Mouse (Mus musculus) urinary bladder, adult 18-20 months (tissue): Measurements from ENCODE around the gene Slc25a24.

Source experiments
- DNase-seq, 2 experiments: peaks; one replicate each; pipeline ENCODE4 v3.0.0; 2022; ENCODE audit warnings: low spot score in 2 of 2, mixed read lengths in 2 of 2

Slc25a24 gene

GRCm38 (mm10) chr3:109122641-109123530 lies at the start of gene Slc25a24:
Gene Slc25a24, plus strand, starts transcription at chr3:109123149.
- peak; percentile 41 to 69 for DNase-seq

GRCm38 (mm10) chr3:109080169-109080568 lies 42.8 kb upstream of the Slc25a24 start, which contains the start of gene Slc25a54:
Gene Slc25a54, plus strand, starts transcription at chr3:109080469.
- no peak for DNase-seq

GRCm38 (mm10) chr3:109084418-109084817 lies 38.5 kb upstream of the Slc25a24 start:
- DNase-seq: no peak

- DNase-seq: no peak
Observed at GRCm38 (mm10) chr3:109088460-109088859, 34.5 kb upstream of the Slc25a24 start.

GRCm38 (mm10) chr3:109104702-109105101 lies 18.2 kb upstream of the Slc25a24 start:
- no peak for DNase-seq

GRCm38 (mm10) chr3:109117136-109117535 lies 5.8 kb upstream of the Slc25a24 start:
- DNase-seq: no peak

- DNase-seq: no peak
Observed at GRCm38 (mm10) chr3:109119562-109119961, 3.4 kb upstream of the Slc25a24 start.

- DNase-seq: no peak
Observed at GRCm38 (mm10) chr3:109119973-109120372, 3.0 kb upstream of the Slc25a24 start.

GRCm38 (mm10) chr3:109123531-109123981 lies 607 bp downstream of the Slc25a24 start:
- peak; percentile 39 to 70 for DNase-seq

- no peak for DNase-seq
Observed at GRCm38 (mm10) chr3:109124091-109124490, 1.1 kb downstream of the Slc25a24 start.

GRCm38 (mm10) chr3:109125531-109125930 lies 2.6 kb downstream of the Slc25a24 start:
- no peak for DNase-seq

GRCm38 (mm10) chr3:109129768-109130167 lies 6.8 kb downstream of the Slc25a24 start:
- no peak for DNase-seq

- peak in 1 of 2 experiments; percentile 42 for DNase-seq
Observed at GRCm38 (mm10) chr3:109132966-109133365, 10.0 kb downstream of the Slc25a24 start.

GRCm38 (mm10) chr3:109134036-109134435 lies 11.1 kb downstream of the Slc25a24 start:
- DNase-seq: no peak

- DNase-seq: no peak
Observed at GRCm38 (mm10) chr3:109135352-109135751, 12.4 kb downstream of the Slc25a24 start.

- DNase-seq: no peak
Observed at GRCm38 (mm10) chr3:109152561-109152960, 29.6 kb downstream of the Slc25a24 start.

- DNase-seq: no peak
Observed at GRCm38 (mm10) chr3:109153410-109153809, 30.5 kb downstream of the Slc25a24 start.

GRCm38 (mm10) chr3:109155926-109156669 lies 33.1 kb downstream of the Slc25a24 start:
- DNase-seq: no peak

GRCm38 (mm10) chr3:109157481-109157880 lies 34.5 kb downstream of the Slc25a24 start:
- DNase-seq: no peak

GRCm38 (mm10) chr3:109164088-109164487 lies 41.1 kb downstream of the Slc25a24 start:
- no peak for DNase-seq

- DNase-seq: no peak
Observed at GRCm38 (mm10) chr3:109164644-109165043, 41.7 kb downstream of the Slc25a24 start.

- DNase-seq: no peak
Observed at GRCm38 (mm10) chr3:109165214-109165829, 42.4 kb downstream of the Slc25a24 start.
